Mouse (Mus musculus): ENCODE results near the gene Plekhf1. TPM values are rescaled to one million over a fixed set of nuclear protein-coding genes. Genes with fewer than 3 reads are reported as not detected.
A peak's percentile ranks its signal among the peaks of the same experiment; 100 is the strongest.

The Plekhf1 gene
- polyA plus RNA-seq, 1 experiment from 2014 or later = 2.0 TPM

- Histone ChIP-seq H3K27ac (replicated peaks) (no peak overlapping the region), H3K4me3 (ENCODE audit: low read depth, low read length) (no peak overlapping the region), H3K4me2 (replicated peaks; ENCODE audit: low read depth) (no peak overlapping the region), H3K36me3 (ENCODE audit: control insufficient read depth, insufficient read depth, low read length) (no peaks in the 10 kb centered on the region), H3K27me3 (ENCODE audit: control insufficient read depth, insufficient read depth, low read length) (no peaks in the 10 kb centered on the region), H3K9me3 (ENCODE audit: control insufficient read depth, low read length) (no peaks in the 10 kb centered on the region), H3K4me1 (replicated peaks; ENCODE audit: control insufficient read depth, insufficient read depth) (no peaks in the 10 kb centered on the region), H3K9ac (ENCODE audit: low read length) (no peak overlapping the region)
- TF ChIP-seq EP300 (optimal IDR thresholded peaks at IDR 0.05) (no peak), CTCF (IDR thresholded peaks at IDR 0.05; ENCODE audit: low read depth) (no peak)
- DNase-seq (ENCODE audit: low spot score) (no peak), ATAC-seq (ENCODE audit: low FRiP score, low TSS enrichment) (no peak)
- 67% methylated on average over 3 of the region's 3 CpGs for WGBS
Observed at GRCm38 (mm10) chr7:38206564-38206963, 21.3 kb downstream of the Plekhf1 start.

DNA sequence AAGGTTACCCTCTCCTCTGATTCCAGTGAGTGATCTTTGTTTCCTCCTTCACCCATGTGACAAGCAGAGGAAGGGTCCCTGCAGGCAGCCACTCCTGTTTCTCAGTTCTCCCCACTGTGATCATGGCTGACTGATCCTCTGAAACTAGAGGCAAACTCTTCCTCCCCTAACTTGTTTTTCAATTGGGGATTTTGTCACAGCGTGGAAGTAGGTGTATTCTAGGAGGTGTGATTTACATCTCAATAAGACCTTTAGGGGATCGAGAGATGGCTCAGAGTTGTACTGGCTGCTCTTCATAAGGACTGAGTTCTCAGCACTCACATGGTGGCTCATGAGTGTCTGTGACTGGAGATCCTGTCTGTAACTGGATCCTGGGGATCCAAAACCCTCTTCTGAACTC is 22.0 kb downstream of the Plekhf1 start:
- no peak for ATAC-seq (ENCODE audit: low FRiP score, low TSS enrichment)
- no peak overlapping the region for H3K27ac ChIP-seq (replicated peaks)
- WGBS = 48% methylated on average over 2 of the region's 2 CpGs

GRCm38 (mm10) chr7:38204314-38204713 is 23.5 kb downstream of the Plekhf1 start:
- WGBS = 89% methylated on average over 6 of the region's 6 CpGs

More for the DNA sequence above, 22.0 kb downstream of the Plekhf1 start:
- Histone ChIP-seq H3K9me3 (ENCODE audit: control insufficient read depth, low read length) (no peaks in the 10 kb centered on the region), H3K4me3 (ENCODE audit: low read depth, low read length) (no peak overlapping the region), H3K27me3 (ENCODE audit: control insufficient read depth, insufficient read depth, low read length) (no peaks in the 10 kb centered on the region), H3K9ac (ENCODE audit: low read length) (no peak overlapping the region), H3K4me1 (replicated peaks; ENCODE audit: control insufficient read depth, insufficient read depth) (no peaks in the 10 kb centered on the region), H3K36me3 (ENCODE audit: control insufficient read depth, insufficient read depth, low read length) (no peaks in the 10 kb centered on the region), H3K4me2 (replicated peaks; ENCODE audit: low read depth) (no peak overlapping the region)
- no peak for TF ChIP-seq CTCF (IDR thresholded peaks at IDR 0.05; ENCODE audit: low read depth)
- TF ChIP-seq EP300 (optimal IDR thresholded peaks at IDR 0.05) = no peak
- DNase-seq (ENCODE audit: low spot score) = no peak

DNA sequence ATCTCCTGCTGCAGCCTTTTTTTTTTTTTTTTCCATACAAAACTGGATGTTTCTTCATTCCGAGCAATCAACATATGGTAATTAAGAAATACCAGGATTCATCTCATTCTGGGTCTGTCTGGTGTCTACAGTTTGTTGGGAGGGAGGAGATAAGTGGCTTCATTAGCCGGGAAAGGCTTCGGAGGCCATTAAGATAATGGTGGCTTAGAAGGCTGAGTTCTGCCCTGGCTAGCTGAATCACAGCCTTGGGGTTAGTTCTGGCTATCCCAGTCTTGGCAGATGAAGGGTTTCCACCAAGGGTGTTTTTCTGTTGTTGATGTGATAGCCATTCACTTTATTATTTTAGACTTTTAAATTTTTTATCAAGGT is 26.5 kb downstream of the Plekhf1 start:
- 36% methylated on average over 3 of the region's 3 CpGs for WGBS
- no peaks in the 10 kb centered on the region for H3K9me3 ChIP-seq (ENCODE audit: control insufficient read depth, low read length)
- H3K36me3 ChIP-seq (ENCODE audit: control insufficient read depth, insufficient read depth, low read length) = no peaks in the 10 kb centered on the region
- H3K27me3 ChIP-seq (ENCODE audit: control insufficient read depth, insufficient read depth, low read length) = no peaks in the 10 kb centered on the region
- H3K4me1 ChIP-seq (replicated peaks; ENCODE audit: control insufficient read depth, insufficient read depth) = no peaks in the 10 kb centered on the region
- TF ChIP-seq EP300 (optimal IDR thresholded peaks at IDR 0.05) (no peak), CTCF (IDR thresholded peaks at IDR 0.05; ENCODE audit: low read depth) (no peak)
- H3K4me3 ChIP-seq (ENCODE audit: low read depth, low read length) = no peak overlapping the region
- ATAC-seq (ENCODE audit: low FRiP score, low TSS enrichment) (no peak), DNase-seq (ENCODE audit: low spot score) (no peak)
- H3K9ac ChIP-seq (ENCODE audit: low read length) = no peak overlapping the region
- H3K27ac ChIP-seq (replicated peaks) = no peak overlapping the region
- H3K4me2 ChIP-seq (replicated peaks; ENCODE audit: low read depth) = no peak overlapping the region

More at GRCm38 (mm10) chr7:38204314-38204713, 23.5 kb downstream of the Plekhf1 start:
- Histone ChIP-seq H3K4me1 (replicated peaks; ENCODE audit: control insufficient read depth, insufficient read depth) (no peaks in the 10 kb centered on the region), H3K4me3 (ENCODE audit: low read depth, low read length) (no peak overlapping the region), H3K9me3 (ENCODE audit: control insufficient read depth, low read length) (no peaks in the 10 kb centered on the region), H3K9ac (ENCODE audit: low read length) (no peak overlapping the region), H3K27me3 (ENCODE audit: control insufficient read depth, insufficient read depth, low read length) (no peaks in the 10 kb centered on the region), H3K4me2 (replicated peaks; ENCODE audit: low read depth) (no peak overlapping the region), H3K36me3 (ENCODE audit: control insufficient read depth, insufficient read depth, low read length) (no peaks in the 10 kb centered on the region), H3K27ac (replicated peaks) (no peak overlapping the region)
- no peak for ATAC-seq (ENCODE audit: low FRiP score, low TSS enrichment)
- no peak for DNase-seq (ENCODE audit: low spot score)
- TF ChIP-seq EP300 (optimal IDR thresholded peaks at IDR 0.05) = no peak
- TF ChIP-seq CTCF (IDR thresholded peaks at IDR 0.05; ENCODE audit: low read depth) = peak; percentile 35

DNA sequence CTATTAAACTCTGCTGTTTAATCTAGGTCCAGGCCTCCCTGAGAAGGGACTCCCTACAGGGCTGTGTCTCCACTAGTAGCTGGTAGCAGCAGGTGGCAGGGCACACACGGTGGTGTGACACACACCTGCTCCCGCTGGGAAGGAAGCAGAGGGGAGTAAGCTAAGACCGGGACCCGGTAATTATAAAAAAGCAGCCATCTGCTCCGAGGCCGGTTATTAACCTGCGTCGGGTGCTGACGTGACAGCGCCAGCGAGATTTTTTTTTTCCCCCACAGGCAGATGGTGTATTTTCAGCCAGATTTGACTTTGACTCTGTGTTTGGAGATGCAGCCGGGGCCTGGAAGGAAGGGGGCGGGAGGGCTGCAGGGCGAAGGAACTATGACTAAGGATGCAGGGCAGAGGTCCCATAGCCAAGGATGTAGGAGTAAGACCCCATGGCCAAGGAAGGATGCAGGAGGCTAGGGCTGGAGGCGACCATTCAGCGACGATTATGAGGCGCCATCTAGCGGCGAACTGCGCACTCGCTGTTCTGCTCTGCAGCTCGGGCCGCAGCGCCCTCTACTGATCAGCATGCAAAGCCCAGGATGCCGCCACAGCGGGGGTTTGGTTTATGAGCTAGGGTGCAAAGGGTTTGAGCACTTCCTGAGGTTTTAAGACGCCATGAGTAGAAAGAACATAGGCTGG is 27.1 kb downstream of the Plekhf1 start:
- H3K9ac ChIP-seq (ENCODE audit: low read length) = peak overlapping the region; percentile 38; the same call in 1 of the 2 replicates
- no peaks in the 10 kb centered on the region for H3K27me3 ChIP-seq (ENCODE audit: control insufficient read depth, insufficient read depth, low read length)
- 2% methylated on average over 28 of the region's 28 CpGs for WGBS
- DNase-seq (ENCODE audit: low spot score) (peak; percentile 85), ATAC-seq (ENCODE audit: low FRiP score, low TSS enrichment) (peak; percentile 89)
- H3K4me2 ChIP-seq (replicated peaks; ENCODE audit: low read depth) = peak overlapping the region; percentile 47
- no peaks in the 10 kb centered on the region; the same call in 1 of the 2 replicates for H3K36me3 ChIP-seq (ENCODE audit: control insufficient read depth, insufficient read depth, low read length)
- H3K4me1 ChIP-seq (replicated peaks; ENCODE audit: control insufficient read depth, insufficient read depth) = no peaks in the 10 kb centered on the region
- no peak overlapping the region for H3K4me3 ChIP-seq (ENCODE audit: low read depth, low read length)
- no peak for TF ChIP-seq EP300 (optimal IDR thresholded peaks at IDR 0.05)
- TF ChIP-seq CTCF (IDR thresholded peaks at IDR 0.05; ENCODE audit: low read depth) = peak; percentile 100
- no peaks in the 10 kb centered on the region for H3K9me3 ChIP-seq (ENCODE audit: control insufficient read depth, low read length)
- H3K27ac ChIP-seq (replicated peaks) = no peak overlapping the region

GRCm38 (mm10) chr7:38199907-38200605 is 27.8 kb downstream of the Plekhf1 start:
- H3K9me3 ChIP-seq (ENCODE audit: control insufficient read depth, low read length) = no peaks in the 10 kb centered on the region

More at GRCm38 (mm10) chr7:38199907-38200605, 27.8 kb downstream of the Plekhf1 start:
- H3K4me3 ChIP-seq (ENCODE audit: low read depth, low read length) = no peak overlapping the region
- peak overlapping the region; percentile 47; the same call in 1 of the 2 replicates for H3K4me2 ChIP-seq (replicated peaks; ENCODE audit: low read depth)
- H3K27me3 ChIP-seq (ENCODE audit: control insufficient read depth, insufficient read depth, low read length) = no peaks in the 10 kb centered on the region
- H3K9ac ChIP-seq (ENCODE audit: low read length) = peak overlapping the region; percentile 38; the same call in 1 of the 2 replicates
- no peak overlapping the region for H3K27ac ChIP-seq (replicated peaks)
- 66% methylated on average over 8 of the region's 8 CpGs for WGBS
- DNase-seq (ENCODE audit: low spot score) (no peak), ATAC-seq (ENCODE audit: low FRiP score, low TSS enrichment) (no peak)
- no peaks in the 10 kb centered on the region; the same call in 1 of the 2 replicates for H3K36me3 ChIP-seq (ENCODE audit: control insufficient read depth, insufficient read depth, low read length)
- TF ChIP-seq EP300 (optimal IDR thresholded peaks at IDR 0.05) (no peak), CTCF (IDR thresholded peaks at IDR 0.05; ENCODE audit: low read depth) (no peak)
- H3K4me1 ChIP-seq (replicated peaks; ENCODE audit: control insufficient read depth, insufficient read depth) = no peaks in the 10 kb centered on the region

All from stomach, postnatal 0 days (tissue).